Mouse (Mus musculus) 3134 (cell line): ENCODE results near the gene Hnrnpd.

Experiments used
- DNase-seq: peaks from one replicate; pipeline ENCODE4 v3.0.0-alpha.2; 2011; ENCODE audit warnings: low spot score; ENCODE audit not compliant: insufficient read length; ENCODE audit errors: extremely low read depth

The Hnrnpd gene

GRCm38 (mm10) chr5:99978699-99979442, at the start of gene Hnrnpd, which contains the start of gene 4930524J08Rik:
Gene Hnrnpd, minus strand, starts transcription at chr5:99978938.
Gene 4930524J08Rik, plus strand, starts transcription at chr5:99979061.
- DNase-seq = peak; percentile 96

- no peak for DNase-seq
These were observed 46.1 kb upstream of the Hnrnpd start for GRCm38 (mm10) chr5:100024868-100025267.

DNA sequence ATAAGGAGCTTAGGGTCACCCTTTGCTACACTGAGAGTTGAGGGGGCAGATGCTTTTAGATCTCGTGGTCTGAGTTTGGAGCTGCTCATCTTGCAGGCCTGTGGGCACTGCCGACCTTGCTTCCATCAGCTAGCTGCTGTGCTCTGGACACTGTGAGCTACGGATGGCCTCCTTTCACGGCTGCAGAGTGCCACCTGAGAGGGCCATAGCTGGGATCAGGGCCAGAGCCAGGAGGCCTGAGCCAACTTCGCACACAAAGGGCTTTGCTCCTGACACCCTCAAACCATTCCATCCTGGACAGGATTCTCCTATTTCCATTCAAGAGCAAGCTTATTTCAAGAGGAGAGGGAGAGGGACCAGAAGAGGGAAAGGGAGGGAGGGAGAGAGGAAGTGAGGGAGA, 45.7 kb upstream of the Hnrnpd start:
- no peak for DNase-seq

- no peak for DNase-seq
These were observed 41.4 kb upstream of the Hnrnpd start for GRCm38 (mm10) chr5:100020089-100020488.

DNA sequence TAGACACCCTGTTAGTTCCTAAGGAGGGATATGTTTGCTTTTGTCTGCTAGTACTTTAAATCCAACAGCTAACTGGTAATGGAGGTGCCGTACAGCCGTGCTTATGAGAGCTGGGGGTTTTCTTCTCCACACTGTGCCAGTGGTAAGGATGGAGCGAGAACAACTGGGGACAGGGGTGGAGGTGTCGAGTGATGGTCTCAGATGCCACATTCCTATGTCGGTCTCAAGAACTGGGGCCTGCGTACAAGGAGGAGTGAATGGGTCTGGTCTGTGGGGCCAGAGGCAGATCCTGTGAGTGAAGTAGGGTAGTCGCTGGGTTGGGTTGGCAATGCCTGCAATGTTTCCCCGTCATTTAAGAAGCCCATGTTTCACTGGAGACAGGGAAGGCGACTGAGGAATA, 33.9 kb upstream of the Hnrnpd start:
- no peak for DNase-seq

GRCm38 (mm10) chr5:100008485-100008884, 29.7 kb upstream of the Hnrnpd start:
- DNase-seq = no peak

GRCm38 (mm10) chr5:100007040-100007375, 28.3 kb upstream of the Hnrnpd start:
- DNase-seq = no peak

DNA sequence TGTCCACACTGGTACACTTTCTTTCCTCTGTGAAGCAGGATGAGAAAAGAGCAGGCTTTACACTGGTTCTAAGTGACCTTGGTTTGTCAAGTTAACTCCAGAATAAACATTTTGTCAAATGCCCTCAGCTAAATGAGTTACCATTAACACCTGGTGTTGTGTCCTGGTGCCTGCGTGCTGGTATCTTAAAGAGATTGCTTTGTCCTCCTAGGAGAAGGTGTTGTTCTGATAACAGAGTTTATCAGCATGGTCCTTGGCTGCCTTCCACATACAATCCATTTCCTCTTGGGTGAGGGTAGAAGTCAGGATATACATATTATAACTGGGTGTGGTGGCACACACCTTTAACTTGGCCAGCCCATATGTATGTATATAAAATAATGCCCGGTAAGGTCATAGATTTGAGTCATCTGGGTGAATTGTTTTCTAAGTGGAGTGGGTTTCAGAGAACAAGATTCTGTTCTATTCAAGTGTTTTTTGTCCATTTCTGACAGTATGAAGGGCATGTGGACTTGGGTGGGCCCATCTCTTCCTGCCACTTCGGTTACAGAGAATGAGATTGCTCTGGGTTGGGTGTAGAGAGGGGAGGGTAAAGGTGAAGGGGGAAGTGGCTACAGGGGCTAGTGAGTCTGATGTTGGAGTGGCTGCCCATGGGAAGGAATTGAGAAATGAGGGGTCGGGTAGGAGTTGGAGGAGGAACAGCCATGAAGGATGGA, 27.7 kb upstream of the Hnrnpd start:
- no peak for DNase-seq

DNA sequence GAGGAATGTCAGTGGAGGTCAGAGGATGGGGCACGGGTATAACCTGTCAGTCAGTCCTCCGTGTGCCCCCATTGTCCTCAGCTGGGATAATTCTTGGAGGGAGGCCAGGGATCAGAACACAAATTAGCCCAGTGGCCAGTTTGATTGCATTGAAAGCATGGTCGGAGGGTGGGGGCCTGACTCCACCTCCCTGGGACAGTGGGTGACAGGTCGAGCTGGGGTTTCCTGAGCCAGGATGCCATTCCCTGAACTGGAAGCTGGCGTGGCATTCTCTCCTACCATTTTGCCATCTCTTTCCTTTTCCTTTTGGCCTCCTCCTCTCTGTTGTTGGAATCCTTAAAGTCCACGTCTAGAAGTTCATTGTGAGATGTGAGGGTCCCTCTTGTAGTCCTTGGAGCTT, 27.2 kb upstream of the Hnrnpd start:
- DNase-seq = no peak

DNA sequence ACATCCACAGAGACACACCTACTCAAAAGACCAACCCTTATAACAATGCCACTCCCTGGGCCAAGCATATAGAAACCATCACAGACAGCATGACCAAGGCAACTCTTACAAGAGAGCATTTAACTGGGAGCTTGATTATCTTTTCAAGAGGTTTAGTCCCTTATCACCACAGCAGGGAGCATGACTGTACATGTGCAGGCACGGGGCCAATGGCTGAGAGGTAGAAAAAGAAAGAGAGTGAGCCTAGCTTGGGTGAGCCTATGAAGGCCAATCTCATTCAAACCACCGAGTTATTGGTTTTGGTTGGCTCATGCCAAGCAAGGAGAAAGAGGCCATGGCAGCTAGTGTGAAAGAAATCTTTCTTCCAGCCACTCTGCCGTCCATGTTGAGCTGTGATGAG, 26.7 kb upstream of the Hnrnpd start:
- no peak for DNase-seq

DNA sequence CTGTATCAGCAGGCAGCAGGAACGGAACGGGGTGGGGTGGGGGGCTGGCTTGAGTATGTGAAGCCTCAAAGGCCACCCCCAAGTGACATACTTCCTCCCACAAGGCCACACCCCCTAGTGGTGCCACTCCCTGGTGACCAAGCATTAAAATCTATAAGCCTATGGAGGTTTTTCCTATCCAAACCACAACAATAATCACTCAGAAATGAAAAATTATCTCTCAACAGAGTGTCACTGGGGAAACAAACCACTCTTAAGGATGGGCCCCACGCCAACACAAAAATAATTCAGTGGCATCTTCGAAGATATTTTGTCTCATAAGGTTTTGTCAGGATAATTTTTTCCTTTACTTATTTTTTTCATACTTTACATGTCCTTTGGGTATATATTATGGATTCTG, 25.2 kb upstream of the Hnrnpd start:
- DNase-seq = no peak

GRCm38 (mm10) chr5:100000500-100000899, 21.8 kb upstream of the Hnrnpd start:
- DNase-seq = no peak

- no peak for DNase-seq
These were observed 21.3 kb upstream of the Hnrnpd start for GRCm38 (mm10) chr5:100000048-100000447.

DNA sequence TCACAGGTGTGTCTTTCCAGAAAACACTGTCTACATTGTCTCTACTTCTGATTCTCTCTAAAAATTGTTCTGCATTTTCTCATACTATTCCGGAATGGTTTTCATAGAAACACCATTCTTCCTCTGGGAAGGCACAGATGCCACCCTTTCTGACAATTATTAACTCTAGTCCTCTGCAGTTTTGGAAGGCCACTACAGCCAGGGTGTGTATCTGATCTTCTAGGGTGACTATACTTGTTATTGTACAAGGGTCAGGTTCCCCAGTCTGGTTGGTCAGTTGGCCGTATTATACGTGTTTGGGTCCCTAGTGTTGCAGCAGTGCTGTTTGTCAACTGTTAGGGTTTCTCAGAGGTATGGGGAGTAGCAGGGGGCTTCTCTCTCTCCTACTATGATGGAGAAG, 15.9 kb upstream of the Hnrnpd start:
- no peak for DNase-seq

- no peak for DNase-seq
These were observed 15.4 kb upstream of the Hnrnpd start for GRCm38 (mm10) chr5:99994166-99994565.

DNA sequence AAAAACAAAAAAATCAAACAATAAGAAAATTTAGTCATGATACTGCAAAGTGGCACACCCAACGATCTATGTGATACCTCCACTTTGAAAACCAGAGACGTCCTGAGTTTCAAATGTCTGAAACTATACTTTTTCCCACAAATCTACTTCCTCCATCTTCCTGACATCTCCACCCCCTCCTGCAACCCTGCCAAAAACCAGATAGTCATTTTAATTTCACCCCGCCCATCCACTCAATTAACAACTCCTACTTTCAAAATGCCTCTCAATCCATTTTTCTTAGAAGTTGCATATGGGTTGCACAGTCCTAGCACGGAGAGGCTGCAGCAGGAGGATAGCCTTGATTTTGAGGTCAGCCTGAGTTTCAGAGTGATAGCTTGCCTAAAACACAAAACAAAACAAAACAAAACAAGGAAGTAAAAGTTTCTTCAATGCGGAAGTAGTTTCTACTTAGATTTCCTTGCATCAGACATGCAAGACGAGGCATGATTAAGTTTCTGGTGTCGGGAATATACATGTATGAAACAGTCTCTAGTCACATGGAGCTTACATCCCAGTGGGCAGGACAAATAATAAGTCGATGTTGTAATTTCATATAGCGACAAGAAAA, 4.8 kb upstream of the Hnrnpd start:
- no peak for DNase-seq

DNA sequence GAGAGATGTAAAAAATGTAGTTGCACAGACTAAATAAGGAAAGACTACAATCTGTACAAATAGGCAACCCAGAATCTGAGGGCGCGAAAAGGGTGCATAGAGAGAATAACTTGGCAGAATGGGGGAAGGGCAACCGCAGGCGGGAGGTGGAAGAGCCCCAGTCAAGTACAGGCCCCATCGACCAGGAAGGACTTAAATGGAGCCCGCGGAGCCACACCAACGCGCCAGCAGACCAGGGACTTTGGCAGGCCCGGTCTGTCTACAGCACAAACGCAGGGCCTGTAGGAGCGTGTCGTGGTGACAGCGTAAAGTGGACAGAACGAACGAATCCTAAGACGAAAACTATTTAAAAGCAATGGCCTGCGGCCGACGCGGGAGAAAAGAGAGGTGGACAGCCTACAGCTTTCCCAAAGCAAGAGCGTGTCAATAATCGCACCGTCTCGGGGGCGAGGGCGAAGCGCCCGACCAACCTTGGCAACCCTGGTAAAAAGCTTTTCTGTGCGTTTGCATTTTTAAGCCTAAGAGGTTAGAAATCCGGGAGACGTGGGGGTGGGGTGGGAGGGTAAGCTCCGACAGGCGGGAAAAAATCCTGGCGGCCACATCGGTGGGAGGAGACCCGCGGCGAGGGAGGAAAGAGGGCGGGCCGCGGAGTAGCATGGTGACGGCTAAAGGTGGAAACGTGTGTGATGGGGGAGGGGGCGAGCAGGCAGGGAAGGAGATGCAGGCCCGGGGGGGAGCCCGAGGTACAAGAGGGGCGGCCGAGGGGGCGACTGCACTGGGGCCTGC, 1.0 kb downstream of the Hnrnpd start:
- DNase-seq = peak; percentile 84

GRCm38 (mm10) chr5:99976334-99976955, 2.3 kb downstream of the Hnrnpd start:
- DNase-seq = no peak

GRCm38 (mm10) chr5:99975776-99976175, 3.0 kb downstream of the Hnrnpd start:
- DNase-seq = no peak

- no peak for DNase-seq
These were observed 3.7 kb downstream of the Hnrnpd start for GRCm38 (mm10) chr5:99975061-99975460.

GRCm38 (mm10) chr5:99973941-99974340, 4.8 kb downstream of the Hnrnpd start:
- no peak for DNase-seq
